Mouse (Mus musculus) kidney, adult 2 months (tissue): Measurements from ENCODE around the gene Lsamp. TPM values are rescaled to one million over a fixed set of nuclear protein-coding genes. Genes with fewer than 3 reads are reported as not detected.

ENCODE experiments used
- DNase-seq: peaks from one replicate; pipeline ENCODE4 v3.0.0; 2021
- H3K27ac ChIP-seq: fragments of 200-500 bp; 2 replicates; pipeline ENCODE4 v1.5.1; 2012; ENCODE audit warnings: low read depth, low read length, control low read depth, inconsistent platforms; ENCODE audit not compliant: insufficient read depth
- H3K27me3 ChIP-seq: fragments of 200-500 bp; replicated peaks from 2 replicates; pipeline ENCODE4 v1.6.1; 2012; ENCODE audit warnings: mild to moderate bottlenecking, moderate library complexity, low read length, inconsistent platforms; ENCODE audit not compliant: control insufficient read depth, insufficient read depth
- H3K36me3 ChIP-seq: fragments of 200-500 bp; 2 replicates; pipeline ENCODE4 v1.6.1; 2012; ENCODE audit warnings: mild to moderate bottlenecking, moderate library complexity, low read length, inconsistent platforms; ENCODE audit not compliant: control insufficient read depth, insufficient read depth
- H3K4me1 ChIP-seq: fragments of 200-500 bp; 2 replicates; pipeline ENCODE4 v1.6.1; 2011; ENCODE audit warnings: low read length; ENCODE audit not compliant: control insufficient read depth, insufficient read depth
- H3K4me3 ChIP-seq: fragments of 200-500 bp; 2 replicates; pipeline ENCODE4 v1.5.1; 2011; ENCODE audit warnings: mild to moderate bottlenecking, low read depth, low read length, control low read depth; ENCODE audit not compliant: insufficient read depth
- CTCF ChIP-seq: fragments of 200-500 bp; conservative IDR thresholded peaks from 2 replicates; pipeline ENCODE4 v1.5.1; 2011; ENCODE audit warnings: low read depth, mild to moderate bottlenecking, control low read depth, low read length, moderate library complexity, mixed read lengths; ENCODE audit not compliant: insufficient read depth, insufficient read length
- POLR2A ChIP-seq: fragments of 200-500 bp; IDR thresholded peaks from one replicate; pipeline ENCODE4 v1.6.1; 2011; ENCODE audit warnings: low read depth, low read length, control low read depth
- WGBS: fragments of 180-500 bp; shearing (Covaris S2); methylation state at CpG from one replicate; pipeline ENCODE4 v1.1.7; 2018; 5-methylcytosine and 5-hydroxymethylcytosine counted together
- polyA plus RNA-seq: library from polyadenylated mRNA; depleted of rRNA; stranded (reverse); fragments of >200 nt; gene quantifications from 2 replicates; pipeline ENCODE4 v1.2.3, GENCODE M21; 2012

Lsamp gene
- polyA plus RNA-seq, 1 experiment: 0.38 TPM

GRCm38 (mm10) chr16:42033449-42033848 is 2049.3 kb downstream of the Lsamp start:
- no peak for DNase-seq
- no peaks in the 10 kb centered on the region for H3K36me3 ChIP-seq
- H3K27ac ChIP-seq: no peak overlapping the region
- no peak for TF ChIP-seq POLR2A
- no peak for TF ChIP-seq CTCF
- WGBS: 85% methylated on average over 2 of the region's 2 CpGs
- H3K27me3 ChIP-seq: no peaks in the 10 kb centered on the region
- H3K4me3 ChIP-seq: no peak overlapping the region
- no peaks in the 10 kb centered on the region for H3K4me1 ChIP-seq

DNA sequence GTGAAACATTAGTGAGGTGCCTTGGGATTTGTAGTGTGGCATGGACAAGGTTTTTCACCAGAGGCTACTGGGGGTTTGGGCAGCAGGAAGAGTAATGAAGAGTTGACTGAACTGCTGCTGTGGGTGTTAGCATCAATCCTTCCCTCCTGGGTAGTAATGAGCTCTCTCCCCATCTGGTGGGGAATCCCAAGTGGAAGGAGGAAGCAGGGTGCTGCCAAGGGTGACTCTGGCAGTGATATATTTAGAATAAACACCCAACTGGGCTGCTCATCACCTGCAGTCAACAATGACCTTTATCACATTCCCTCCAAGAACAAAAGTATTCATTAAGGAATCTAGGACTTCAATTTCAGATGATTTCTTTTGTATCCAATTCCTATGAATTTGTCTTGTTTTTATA is 2064.0 kb downstream of the Lsamp start:
- Histone ChIP-seq H3K27me3 (no peaks in the 10 kb centered on the region), H3K27ac (no peak overlapping the region), H3K4me3 (no peak overlapping the region), H3K36me3 (no peaks in the 10 kb centered on the region), H3K4me1 (no peaks in the 10 kb centered on the region)
- DNase-seq: no peak
- TF ChIP-seq POLR2A (no peak), CTCF (no peak)

DNA sequence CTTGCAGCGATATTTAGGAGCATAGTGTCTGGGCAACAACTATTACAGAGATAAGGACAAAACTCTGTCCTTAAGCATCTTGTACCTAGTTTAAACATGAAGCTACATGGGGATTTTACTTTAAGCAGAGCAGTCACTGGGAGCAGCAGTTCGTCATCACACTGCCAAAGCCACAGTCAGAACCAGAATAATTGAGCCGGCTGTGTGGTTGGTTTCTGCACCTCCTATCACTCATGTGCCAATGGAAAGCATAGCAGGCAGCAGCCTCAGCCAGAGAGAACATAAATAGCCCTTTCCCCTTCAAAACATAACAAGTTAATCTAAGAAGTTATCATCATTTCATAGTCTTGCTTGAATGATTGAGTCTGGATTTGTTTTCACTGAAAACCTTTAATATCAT is 2075.8 kb downstream of the Lsamp start:
- no peak overlapping the region for H3K27ac ChIP-seq
- TF ChIP-seq POLR2A: no peak
- no peak for TF ChIP-seq CTCF
- DNase-seq: no peak
- WGBS: 63% methylated on average over 3 of the region's 3 CpGs
- no peaks in the 10 kb centered on the region for H3K4me1 ChIP-seq
- no peak overlapping the region for H3K4me3 ChIP-seq
- H3K36me3 ChIP-seq: no peaks in the 10 kb centered on the region
- no peaks in the 10 kb centered on the region for H3K27me3 ChIP-seq

DNA sequence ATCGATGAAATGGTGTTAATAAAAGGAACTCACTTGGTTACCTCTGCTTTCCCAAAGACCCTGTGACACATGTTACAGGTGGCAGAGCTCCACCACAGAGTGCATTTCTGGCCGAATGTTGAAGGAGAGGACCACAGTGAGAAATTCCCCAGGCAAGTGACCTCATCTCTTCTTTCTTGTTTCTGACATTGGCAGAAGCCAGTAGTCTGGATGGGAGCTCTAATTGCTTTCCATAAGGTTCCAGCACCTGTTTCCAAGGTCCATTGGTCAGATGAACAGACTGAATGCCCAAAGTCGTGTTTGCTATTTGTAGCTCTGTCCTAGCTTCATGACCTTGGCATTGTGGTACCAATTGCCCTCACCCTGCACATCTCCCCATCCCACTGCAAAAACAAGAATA is 2090.2 kb downstream of the Lsamp start:
- H3K27me3 ChIP-seq: no peaks in the 10 kb centered on the region
- H3K4me3 ChIP-seq: no peak overlapping the region
- TF ChIP-seq POLR2A: no peak
- TF ChIP-seq CTCF: no peak
- H3K27ac ChIP-seq: no peak overlapping the region
- DNase-seq: no peak
- H3K4me1 ChIP-seq: no peaks in the 10 kb centered on the region
- no peaks in the 10 kb centered on the region for H3K36me3 ChIP-seq
- 72% methylated on average over 3 of the region's 3 CpGs for WGBS

- no peak overlapping the region for H3K4me3 ChIP-seq
Observed at GRCm38 (mm10) chr16:42079573-42079972, 2095.4 kb downstream of the Lsamp start.

GRCm38 (mm10) chr16:42081611-42082010 is 2097.4 kb downstream of the Lsamp start:
- 56% methylated on average over 2 of the region's 2 CpGs for WGBS
- no peaks in the 10 kb centered on the region for H3K27me3 ChIP-seq
- H3K36me3 ChIP-seq: no peaks in the 10 kb centered on the region
- no peak overlapping the region for H3K4me3 ChIP-seq
- H3K27ac ChIP-seq: no peak overlapping the region
- no peak for TF ChIP-seq CTCF
- TF ChIP-seq POLR2A: no peak
- no peaks in the 10 kb centered on the region for H3K4me1 ChIP-seq
- no peak for DNase-seq

More at GRCm38 (mm10) chr16:42079573-42079972, 2095.4 kb downstream of the Lsamp start:
- no peaks in the 10 kb centered on the region for H3K4me1 ChIP-seq
- no peak for DNase-seq
- H3K36me3 ChIP-seq: no peaks in the 10 kb centered on the region
- no peak overlapping the region for H3K27ac ChIP-seq
- 85% methylated on average over 4 of the region's 4 CpGs for WGBS
- no peaks in the 10 kb centered on the region for H3K27me3 ChIP-seq
- TF ChIP-seq CTCF: no peak
- TF ChIP-seq POLR2A: no peak

DNA sequence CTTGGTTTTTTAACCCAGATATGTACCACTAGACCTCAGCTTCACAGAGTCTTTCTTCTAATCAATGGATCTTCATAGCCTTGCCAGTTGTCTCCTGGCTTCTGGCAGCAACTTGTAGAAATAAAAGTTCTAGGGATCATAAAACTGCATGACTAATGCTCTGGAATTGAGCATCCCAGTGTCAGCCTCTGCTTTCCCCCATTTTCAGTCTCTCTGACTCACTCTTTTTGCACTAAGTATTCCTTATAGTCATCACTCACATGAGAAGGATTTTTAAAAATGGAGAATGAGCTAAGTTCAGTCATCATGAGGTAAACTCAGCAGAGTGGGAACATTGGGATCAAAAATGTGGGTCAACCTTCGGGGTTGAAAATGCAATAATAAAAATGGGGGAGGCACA is 2113.3 kb downstream of the Lsamp start:
- no peak for DNase-seq
- Histone ChIP-seq H3K4me1 (no peaks in the 10 kb centered on the region), H3K27ac (no peak overlapping the region), H3K4me3 (no peak overlapping the region), H3K36me3 (no peaks in the 10 kb centered on the region), H3K27me3 (no peaks in the 10 kb centered on the region; the same call in 1 of the 2 replicates)
- TF ChIP-seq CTCF: no peak
- TF ChIP-seq POLR2A: no peak
- WGBS: 87% methylated on average over 1 of the region's 1 CpGs

DNA sequence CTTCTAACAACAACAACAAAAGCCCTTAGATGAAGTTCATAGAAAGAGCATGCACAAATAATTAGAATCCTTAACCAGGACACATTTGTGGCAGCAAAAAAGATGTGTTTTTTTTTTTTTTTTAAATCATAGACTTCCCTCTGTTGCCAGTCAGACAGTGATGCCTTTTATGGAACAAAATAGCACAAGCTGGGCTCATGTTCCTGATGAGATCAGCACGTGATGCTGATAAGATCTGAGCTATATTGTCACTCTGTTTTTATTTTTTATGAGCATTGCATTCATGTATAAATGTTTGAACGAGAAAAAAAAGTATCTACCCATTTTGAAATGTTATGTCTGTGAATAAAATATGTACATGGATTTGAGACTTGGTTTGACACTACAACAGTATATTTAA is 2118.0 kb downstream of the Lsamp start:
- no peaks in the 10 kb centered on the region for H3K4me1 ChIP-seq
- WGBS: 36% methylated on average over 2 of the region's 2 CpGs
- H3K27ac ChIP-seq: no peak overlapping the region
- DNase-seq: no peak
- TF ChIP-seq CTCF: no peak
- TF ChIP-seq POLR2A: no peak
- no peaks in the 10 kb centered on the region; the same call in 1 of the 2 replicates for H3K27me3 ChIP-seq
- H3K4me3 ChIP-seq: no peak overlapping the region
- H3K36me3 ChIP-seq: no peaks in the 10 kb centered on the region
